Mouse (Mus musculus) common myeloid progenitor, adult 5-6 weeks (primary cell): ENCODE measurements at regions not wholly inside any gene's neighbourhood (a gene's known extent, or its start where the extent isn't known, plus 50 kb on each side); places are given as distances from the start of the nearest gene placed in this dataset.
A peak's percentile ranks its signal among the peaks of the same experiment; 100 is the strongest.

Source experiments
- ATAC-seq: replicated peaks from 2 replicates; pipeline ENCODE4 v1.8.0; 2016; ENCODE audit warnings: low read depth, mild to moderate bottlenecking, moderate TSS enrichment, inconsistent platforms; ENCODE audit not compliant: poor library complexity, severe bottlenecking

- no peak for ATAC-seq
Observed at GRCm38 (mm10) chr2:135580051-135580450, 78.8 kb upstream of the Plcb4 start.

GRCm38 (mm10) chr2:135582341-135582740 lies 76.5 kb upstream of the Plcb4 start:
- no peak for ATAC-seq

- ATAC-seq, result 0 out of 2 replicates have a peak, but pooled peaks have one; percentile 29
Observed at GRCm38 (mm10) chr2:135606306-135606705, 52.5 kb upstream of the Plcb4 start.
